Mouse (Mus musculus) stomach, postnatal 0 days (tissue): ENCODE results near the gene Ppp1r12c. TPM values are rescaled to one million over a fixed set of nuclear protein-coding genes. Genes with fewer than 3 reads are reported as not detected.

Experiments
- ATAC-seq: fragments of 200-750 bp; cut with Nextera tagmentation; 2 replicates; pipeline ENCODE4 v1.8.0; 2017; ENCODE audit not compliant: low FRiP score, low TSS enrichment
- DNase-seq: peaks from one replicate; pipeline ENCODE4 v3.0.0-alpha.2; 2016; ENCODE audit warnings: low spot score
- H3K27ac ChIP-seq: fragments of 300-500 bp; sonication (generic); replicated peaks from 2 replicates; pipeline ENCODE4 v1.5.1; 2014; ENCODE audit warnings: mild to moderate bottlenecking, control low read depth
- H3K27me3 ChIP-seq: fragments of 300-500 bp; sonication (generic); 2 replicates; pipeline ENCODE4 v1.6.1; 2014; ENCODE audit warnings: low read length; ENCODE audit not compliant: control insufficient read depth, insufficient read depth
- H3K36me3 ChIP-seq: fragments of 300-500 bp; sonication (generic); 2 replicates; pipeline ENCODE4 v1.6.1; 2014; ENCODE audit warnings: low read length, mixed read lengths; ENCODE audit not compliant: control insufficient read depth, insufficient read depth
- H3K4me1 ChIP-seq: fragments of 300-500 bp; sonication (generic); replicated peaks from 2 replicates; pipeline ENCODE4 v1.6.1; 2014; ENCODE audit warnings: antibody characterized with exemption; ENCODE audit not compliant: control insufficient read depth, insufficient read depth
- H3K4me2 ChIP-seq: fragments of 300-500 bp; sonication (generic); replicated peaks from 2 replicates; pipeline ENCODE4 v1.6.1; 2014; ENCODE audit warnings: low read depth, mild to moderate bottlenecking, control low read depth, moderate library complexity
- H3K4me3 ChIP-seq: fragments of 300-500 bp; sonication (generic); 2 replicates; pipeline ENCODE4 v1.5.1; 2014; ENCODE audit warnings: low read depth, low read length, control low read depth
- H3K9ac ChIP-seq: fragments of 300-500 bp; sonication (generic); 2 replicates; pipeline ENCODE4 v1.6.1; 2014; ENCODE audit warnings: mild to moderate bottlenecking, low read length, control low read depth, mixed read lengths
- H3K9me3 ChIP-seq: fragments of 300-500 bp; sonication (generic); 2 replicates; pipeline ENCODE4 v1.6.1; 2016; ENCODE audit warnings: low read length; ENCODE audit not compliant: control insufficient read depth
- CTCF ChIP-seq: IDR thresholded peaks from 2 replicates; pipeline ENCODE4 v1.5.1; 2016; ENCODE audit warnings: antibody characterized with exemption, low read depth, mild to moderate bottlenecking, moderate library complexity
- EP300 ChIP-seq: optimal IDR thresholded peaks from 2 replicates; pipeline ENCODE3; 2016; ENCODE audit warnings: antibody characterized with exemption
- WGBS: fragments of 180-500 bp; shearing (Covaris S2); extraction: QIAGEN DNeasy Blood & Tissue Kit; methylation state at CpG from one replicate; pipeline ENCODE4 v1.1.7; 2014; 5-methylcytosine and 5-hydroxymethylcytosine counted together
- polyA plus RNA-seq: library from polyadenylated mRNA; unstranded; fragments of >200 nt; fragmentation: Nextera tagmentation; extraction: Ambion mirVana; gene quantifications from 2 replicates; pipeline ENCODE4 v1.2.1, GENCODE M21; 2015

Ppp1r12c gene
- polyA plus RNA-seq, 1 experiment from 2014 or later: 39.5 TPM

DNA sequence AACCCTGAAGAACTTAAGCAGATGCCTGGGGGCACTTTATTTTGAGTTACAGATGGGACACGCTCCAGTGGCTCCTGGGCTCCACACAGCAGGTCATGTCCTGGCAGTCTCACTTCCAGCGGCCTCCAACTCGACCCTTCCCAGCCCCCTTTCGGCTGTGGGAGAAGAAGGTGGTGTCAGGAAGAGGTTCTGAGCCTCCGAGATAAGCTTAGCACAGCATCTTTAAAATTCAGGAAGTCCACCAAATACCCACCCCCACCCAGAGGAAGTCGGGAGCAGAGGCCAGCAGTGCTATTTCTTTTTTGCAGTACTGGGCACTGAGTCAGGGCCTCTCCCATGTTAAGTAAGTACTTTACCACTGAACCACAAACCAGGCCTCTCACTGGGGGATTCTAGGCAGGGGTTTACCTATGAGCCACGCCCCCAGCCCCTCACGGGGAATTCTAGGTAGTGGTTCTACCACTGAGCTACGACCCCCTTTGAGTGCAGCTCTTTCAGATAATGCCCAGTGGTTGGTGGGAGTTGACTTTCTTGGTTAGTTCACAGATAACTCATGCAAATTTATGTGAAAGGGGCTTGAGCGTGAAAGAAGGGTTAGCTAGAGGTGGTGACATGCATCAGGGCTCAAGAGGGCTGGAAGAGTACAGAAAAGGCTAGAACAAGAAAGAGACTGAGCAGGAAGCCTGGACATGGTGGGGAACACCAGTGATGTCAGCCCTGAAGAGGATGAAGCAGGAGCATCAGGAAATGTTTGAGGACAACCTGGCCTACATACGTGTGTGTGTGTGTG is 3.4 kb upstream of the Ppp1r12c start:
- DNase-seq (no peak), ATAC-seq (no peak)
- H3K4me2 ChIP-seq: no peak overlapping the region
- no peak for TF ChIP-seq CTCF
- no peak for TF ChIP-seq EP300
- H3K27ac ChIP-seq: no peak overlapping the region
- no peaks in the 10 kb centered on the region for H3K36me3 ChIP-seq
- WGBS: 55% methylated on average over 11 of the region's 11 CpGs
- H3K9me3 ChIP-seq: no peaks in the 10 kb centered on the region
- H3K27me3 ChIP-seq: no peaks in the 10 kb centered on the region
- no peak overlapping the region for H3K9ac ChIP-seq
- H3K4me3 ChIP-seq: no peak overlapping the region
- peaks cover under 1% of the 10 kb centered on the region; the same call in 1 of the 2 replicates for H3K4me1 ChIP-seq

DNA sequence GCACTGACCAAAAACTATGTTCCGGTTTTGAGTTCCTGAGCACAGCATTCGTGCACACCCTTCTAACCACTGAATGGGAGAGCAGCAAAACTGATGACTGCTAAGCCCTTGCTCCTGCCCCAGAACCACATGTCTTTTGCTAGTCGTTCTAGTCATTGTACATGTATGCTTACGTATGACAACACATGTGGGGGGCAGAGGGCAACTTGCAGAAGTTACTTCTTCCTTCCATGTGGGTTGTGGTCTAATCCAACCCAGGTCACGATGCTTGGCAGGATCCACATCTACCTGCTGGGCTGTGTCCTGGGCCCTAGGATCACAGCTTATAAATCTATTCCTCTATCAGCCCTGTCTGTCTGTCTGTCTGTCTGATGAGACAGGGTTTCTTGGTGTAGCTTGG is 2.4 kb upstream of the Ppp1r12c start:
- 83% methylated on average over 5 of the region's 5 CpGs for WGBS

DNA sequence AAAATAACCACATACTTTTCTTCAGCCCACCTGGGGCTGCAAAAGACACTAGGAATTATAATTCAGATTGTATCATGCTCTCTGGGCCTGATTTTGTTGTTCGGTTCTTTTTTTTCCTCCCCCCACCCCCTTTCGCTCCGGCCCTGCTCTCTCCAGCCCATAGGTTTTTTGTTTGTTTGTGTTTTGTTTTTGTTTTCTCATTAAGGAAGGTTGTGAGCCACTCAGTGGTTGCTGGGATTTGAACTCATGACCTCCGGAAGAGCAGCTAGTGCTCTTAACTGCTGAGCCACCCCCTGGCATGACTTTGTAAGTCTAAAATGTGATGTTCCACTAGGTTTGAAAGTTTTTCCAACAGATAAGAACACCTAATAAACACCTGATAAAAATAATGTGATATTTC is 1.6 kb upstream of the Ppp1r12c start:
- ATAC-seq (no peak), DNase-seq (no peak)
- H3K9me3 ChIP-seq: no peaks in the 10 kb centered on the region
- H3K4me1 ChIP-seq: peaks cover 8% of the 10 kb centered on the region
- WGBS: 78% methylated on average over 4 of the region's 4 CpGs
- H3K4me2 ChIP-seq: no peak overlapping the region
- H3K36me3 ChIP-seq: no peaks in the 10 kb centered on the region
- no peak overlapping the region for H3K9ac ChIP-seq
- H3K27ac ChIP-seq: no peak overlapping the region
- H3K4me3 ChIP-seq: no peak overlapping the region
- no peaks in the 10 kb centered on the region for H3K27me3 ChIP-seq
- no peak for TF ChIP-seq EP300
- TF ChIP-seq CTCF: no peak

More for the DNA sequence above, 2.4 kb upstream of the Ppp1r12c start:
- Histone ChIP-seq H3K36me3 (no peaks in the 10 kb centered on the region), H3K9ac (no peak overlapping the region), H3K9me3 (no peaks in the 10 kb centered on the region), H3K4me3 (no peak overlapping the region), H3K27me3 (no peaks in the 10 kb centered on the region), H3K4me2 (no peak overlapping the region), H3K4me1 (peaks cover 8% of the 10 kb centered on the region), H3K27ac (no peak overlapping the region)
- no peak for DNase-seq
- ATAC-seq: no peak
- no peak for TF ChIP-seq CTCF
- TF ChIP-seq EP300: no peak

DNA sequence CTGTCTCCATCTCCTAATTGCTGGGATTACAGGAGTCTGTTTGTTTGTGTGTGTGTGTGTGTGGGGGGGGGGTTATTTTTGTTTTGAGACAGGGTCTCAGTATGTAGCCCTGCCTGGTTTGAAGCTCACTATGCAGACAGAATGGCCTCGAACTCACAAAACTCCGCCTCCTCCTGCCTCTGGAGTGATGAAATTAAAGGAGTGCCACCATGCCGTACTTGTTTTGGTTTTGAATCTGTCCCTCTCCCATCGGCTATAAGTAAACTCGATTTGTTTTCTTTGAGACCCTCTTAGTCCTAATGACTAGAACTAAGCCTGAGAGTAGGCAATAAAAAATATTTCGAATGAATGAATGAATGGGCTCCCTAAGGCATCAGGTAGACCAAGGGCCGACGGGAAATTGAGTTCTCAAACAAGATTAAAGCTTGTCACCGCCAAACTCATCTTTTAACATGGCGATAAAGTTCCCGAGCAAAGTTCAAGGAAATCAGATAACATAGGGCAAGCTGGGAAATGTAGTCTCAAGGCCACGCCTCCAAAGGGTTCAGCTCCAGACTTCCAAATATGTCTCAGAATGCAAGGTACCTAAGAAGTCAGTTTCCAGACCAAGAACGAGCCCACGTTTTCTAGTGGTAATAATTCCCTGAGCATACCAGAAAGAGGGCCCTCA is 1.1 kb upstream of the Ppp1r12c start:
- Histone ChIP-seq H3K4me3 (peak overlapping the region; percentile 87), H3K4me2 (peak overlapping the region; percentile 72), H3K27ac (0 out of 2 replicates have a peak overlapping the region, but pooled peaks have one; percentile 96), H3K9ac (no peak overlapping the region), H3K9me3 (no peaks in the 10 kb centered on the region), H3K4me1 (peaks cover 8% of the 10 kb centered on the region), H3K36me3 (no peaks in the 10 kb centered on the region), H3K27me3 (no peaks in the 10 kb centered on the region)
- no peak for DNase-seq
- no peak for ATAC-seq
- TF ChIP-seq CTCF (no peak), EP300 (no peak)
- WGBS: 9% methylated on average over 14 of the region's 14 CpGs

DNA sequence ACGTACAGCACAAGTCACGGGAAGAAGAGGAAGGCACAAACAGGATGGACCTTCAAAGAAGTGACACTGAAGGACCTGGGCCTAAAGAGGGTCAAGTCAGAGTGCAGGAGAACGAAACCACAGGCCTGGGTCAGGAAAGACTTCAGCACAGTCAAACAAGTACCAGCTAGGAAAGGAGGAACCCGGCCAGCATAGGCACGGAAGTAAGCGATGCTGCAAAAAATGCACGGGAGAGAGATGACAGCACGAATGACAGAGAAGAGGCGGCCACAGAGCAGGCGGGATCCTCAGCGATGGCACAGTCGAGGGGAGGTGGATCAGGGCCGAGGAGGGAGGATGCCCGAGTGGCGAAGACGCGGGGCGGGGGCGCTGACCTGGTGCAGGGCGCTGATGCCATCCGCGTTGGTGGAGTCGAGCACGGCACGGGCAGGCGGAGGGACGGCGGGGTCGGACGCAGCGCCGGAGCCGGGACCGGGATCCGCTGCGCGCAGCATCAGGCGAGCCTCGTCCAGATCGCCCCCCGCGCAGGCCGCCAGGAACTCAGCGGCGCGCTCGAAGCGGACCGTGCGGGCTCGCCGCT is 498 bp downstream of the Ppp1r12c start:
- H3K4me1 ChIP-seq: peaks cover 8% of the 10 kb centered on the region
- ATAC-seq (peak; percentile 40), DNase-seq (peak; percentile 50)
- H3K36me3 ChIP-seq: peaks cover 8% of the 10 kb centered on the region
- TF ChIP-seq EP300: no peak
- TF ChIP-seq CTCF: no peak
- peak overlapping the region; percentile 96 for H3K27ac ChIP-seq
- H3K4me2 ChIP-seq: peak overlapping the region; percentile 72
- 1% methylated on average over 37 of the region's 52 CpGs for WGBS
- H3K9ac ChIP-seq: peak overlapping the region; percentile 98
- H3K4me3 ChIP-seq: peak overlapping the region; percentile 87
- H3K27me3 ChIP-seq: no peaks in the 10 kb centered on the region
- no peaks in the 10 kb centered on the region for H3K9me3 ChIP-seq

DNA sequence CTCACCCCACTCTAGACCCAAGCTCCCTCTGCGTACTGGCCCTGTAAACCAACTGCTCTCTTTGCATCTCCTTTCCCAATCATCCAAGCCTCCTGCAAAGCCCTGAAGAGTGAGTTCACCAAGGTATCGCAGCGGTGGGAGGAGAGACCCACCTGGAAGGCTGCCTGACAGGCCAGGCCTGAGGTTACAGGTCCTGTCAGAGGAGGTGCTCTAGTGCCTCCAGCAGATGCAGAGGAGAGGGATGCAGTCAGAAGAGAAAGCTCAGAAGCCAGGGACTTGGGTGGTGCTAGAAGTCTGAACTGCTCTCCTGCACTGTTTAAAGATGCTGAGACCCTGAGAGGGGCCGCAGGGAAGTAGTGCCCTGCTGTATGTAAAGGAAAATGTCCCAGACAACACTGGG is 2.4 kb downstream of the Ppp1r12c start:
- Histone ChIP-seq H3K27me3 (no peaks in the 10 kb centered on the region), H3K4me3 (peak overlapping the region; percentile 87; the same call in 1 of the 2 replicates), H3K9ac (peak overlapping the region; percentile 54), H3K4me1 (peaks cover 8% of the 10 kb centered on the region), H3K4me2 (peak overlapping the region; percentile 72), H3K36me3 (peaks cover 10% of the 10 kb centered on the region), H3K9me3 (no peaks in the 10 kb centered on the region), H3K27ac (peak overlapping the region; percentile 81)
- ATAC-seq (no peak), DNase-seq (no peak)
- WGBS: 75% methylated on average over 4 of the region's 4 CpGs
- TF ChIP-seq EP300 (no peak), CTCF (no peak)
